Mouse (Mus musculus): ENCODE data around the gene Ilk.

GRCm38 (mm10) chr7:105726144-105726979 is 10.0 kb upstream of the Ilk start:
- TF ChIP-seq CTCF (IDR thresholded peaks at IDR 0.05; ENCODE audit: low read depth, low read length), result no peak
- TF ChIP-seq POLR2A (IDR thresholded peaks at IDR 0.05; ENCODE audit: borderline replicate concordance, low read depth, low read length), result no peak
